Mouse (Mus musculus): ENCODE measurements at regions not wholly inside any gene's neighbourhood (a gene's known extent, or its start where the extent isn't known, plus 50 kb on each side); places are given as distances from the start of the nearest gene placed in this dataset.
"Not testable (repeated sequence)": the region's sequence is repeated elsewhere in the genome, so short reads cannot be mapped to it uniquely, and the experiment has no call there.

GRCm38 (mm10) chr6:48172769-48173168, 86.4 kb upstream of the Zfp746 start:
- CTCF ChIA-PET, result not testable (repeated sequence)

GRCm38 (mm10) chr6:48136851-48137250, 50.5 kb upstream of the Zfp746 start:
- CTCF ChIA-PET, result no interaction called here
